Mouse (Mus musculus) 3T3-L1 (cell line): ENCODE data around the gene Dnttip1.
A peak's percentile ranks its signal among the peaks of the same experiment; 100 is the strongest.

Experiments
- DNase-seq: peaks from one replicate; pipeline ENCODE4 v3.0.0-alpha.2; 2015; ENCODE audit warnings: low read depth, low spot score

Dnttip1 gene

GRCm38 (mm10) chr2:164804533-164805331, 58.9 kb downstream of the Dnttip1 start, which contains the start of the genes Acot8 and Zswim3:
Gene Acot8, minus strand, starts transcription at chr2:164804882.
Gene Zswim3, plus strand, starts transcription at chr2:164805098.
- peak; percentile 99 for DNase-seq

GRCm38 (mm10) chr2:164805332-164805718, 59.5 kb downstream of the Dnttip1 start:
- no peak for DNase-seq

DNA sequence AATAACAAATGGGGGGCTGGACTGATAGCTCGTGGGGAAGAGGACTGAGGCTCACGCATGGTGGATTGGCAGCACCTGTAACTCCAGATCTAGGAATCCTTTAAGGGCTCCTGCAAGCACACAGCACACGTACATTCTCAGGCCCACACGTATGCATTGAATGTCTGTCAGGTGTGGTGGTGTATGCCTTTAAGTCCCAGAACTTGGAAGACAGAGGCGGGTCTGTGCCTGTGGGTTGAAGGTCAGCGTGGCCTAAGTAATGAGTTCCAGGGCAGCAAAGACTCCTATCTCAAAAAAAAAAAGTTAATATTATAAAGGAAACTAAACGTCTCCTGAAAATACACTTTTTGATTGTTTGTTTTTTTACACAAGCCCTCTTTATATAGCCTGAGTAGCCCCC, 60.8 kb downstream of the Dnttip1 start:
- DNase-seq = no peak

GRCm38 (mm10) chr2:164813557-164813956, 67.8 kb downstream of the Dnttip1 start:
- no peak for DNase-seq

DNA sequence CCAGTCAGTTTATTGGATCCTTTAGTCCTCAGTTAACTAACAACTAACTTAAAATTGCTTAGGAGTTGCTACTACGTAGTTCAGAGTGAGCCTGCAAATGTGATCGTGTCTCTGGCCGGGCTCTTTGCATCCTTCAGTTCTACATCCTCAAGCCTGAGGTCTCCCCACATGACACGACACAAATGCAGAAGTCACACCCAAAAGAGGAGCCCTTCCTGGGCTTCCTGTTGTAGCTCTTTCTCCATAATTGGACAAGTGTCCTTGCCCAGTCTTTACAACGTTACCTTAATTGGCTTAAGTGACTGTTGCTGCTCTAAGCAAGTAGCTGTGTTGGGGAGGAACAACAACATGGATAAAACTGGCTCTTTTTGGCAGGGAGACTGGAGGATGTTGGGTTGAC, 69.6 kb downstream of the Dnttip1 start:
- DNase-seq = no peak

DNA sequence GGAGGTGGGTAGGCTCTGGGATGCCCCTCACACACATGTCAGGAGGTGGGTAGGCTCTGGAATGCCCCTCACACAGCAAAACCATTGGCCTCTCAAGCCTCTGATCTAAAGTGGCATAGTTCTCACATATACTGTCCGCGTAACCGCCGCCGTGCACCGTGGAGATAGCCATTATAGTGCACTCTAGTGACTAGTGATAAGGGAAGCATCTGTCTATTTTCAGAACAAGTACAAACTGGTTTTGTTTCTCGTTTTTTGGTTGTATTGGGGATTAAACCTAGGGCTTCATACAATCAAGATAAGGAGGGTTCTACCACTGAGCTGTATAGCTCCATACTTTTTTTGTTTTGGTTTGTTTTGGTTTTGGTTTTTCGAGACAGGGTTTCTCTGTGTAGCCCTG, 70.0 kb downstream of the Dnttip1 start:
- no peak for DNase-seq

DNA sequence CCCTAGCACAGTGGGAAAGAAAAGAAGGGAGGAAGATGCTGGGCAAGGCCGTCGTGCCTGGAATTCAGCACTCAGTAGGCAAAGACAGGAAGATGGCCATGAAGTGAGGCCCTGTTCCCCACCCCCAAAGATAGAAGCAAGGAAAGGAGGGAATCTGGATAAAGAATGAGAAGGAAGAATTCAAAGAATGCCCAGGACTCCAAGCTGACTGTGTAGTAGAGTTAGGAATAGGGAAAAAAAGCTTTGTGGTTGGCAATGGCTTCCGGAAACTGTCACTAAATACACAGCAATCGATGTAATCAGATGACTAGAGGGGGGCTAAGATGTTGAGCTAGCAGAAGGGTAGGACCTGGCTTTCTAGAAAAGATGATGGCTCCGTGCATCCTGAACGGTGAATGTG, 71.4 kb downstream of the Dnttip1 start:
- DNase-seq = peak; percentile 32

GRCm38 (mm10) chr2:164817703-164818102, 71.9 kb downstream of the Dnttip1 start:
- peak; percentile 55 for DNase-seq
